Comparison of ENCODE assay signal across 10 mouse cellular contexts in genomic region chr2:146347942-146348341, GRCm38 (mm10).
DNase-seq lines count a peak whose midpoint lies in the region; ATAC-seq and TF ChIP-seq lines count a peak whose summit lies in the region.
"Had no signal": no experiment of that assay in that cellular context is flagged by ENCODE, and none has a peak within 500 bp of the region (broad histone marks: within the 10 kb centered on the region; RNA-seq: fewer than 3 reads in every experiment).

No protein-coding gene starts in this region.

- H3K27me3 ChIP-seq in embryonic facial prominence, embryonic 14.5 days (replicated peaks; ENCODE audit: control insufficient read depth, insufficient read depth, low read length) = no peaks in the 10 kb centered on the region
- no peaks in the 10 kb centered on the region for H3K27me3 ChIP-seq in embryonic facial prominence, embryonic 10.5 days (replicated peaks; ENCODE audit: low read depth, poor library complexity, severe bottlenecking)
- peaks cover 3% of the 10 kb centered on the region; the same call in 1 of the 2 replicates for H3K27me3 ChIP-seq in hindbrain, postnatal 0 days (ENCODE audit: insufficient read depth, low read length)
- H3K27me3 ChIP-seq in midbrain, embryonic 15.5 days (replicated peaks) = no peaks in the 10 kb centered on the region
- H3K27me3 ChIP-seq: Patski had no signal

- H3K4me2 ChIP-seq in embryonic facial prominence, embryonic 14.5 days (ENCODE audit: low read depth, low read length) = no peak overlapping the region
- H3K4me2 ChIP-seq in hindbrain, postnatal 0 days (ENCODE audit: low read depth, low read length) = no peak overlapping the region
- H3K4me2 ChIP-seq in midbrain, embryonic 15.5 days = no peak overlapping the region

- H3K9ac ChIP-seq in embryonic facial prominence, embryonic 14.5 days (ENCODE audit: low read depth, low read length) = no peak overlapping the region
- H3K9ac ChIP-seq in hindbrain, postnatal 0 days (replicated peaks; ENCODE audit: low read length) = no peak overlapping the region
- H3K9ac ChIP-seq in midbrain, embryonic 15.5 days = no peak overlapping the region

- 40% methylated on average over 2 of the region's 2 CpGs for WGBS in embryonic facial prominence, embryonic 14.5 days
- 60% methylated on average over 2 of the region's 2 CpGs for WGBS in embryonic facial prominence, embryonic 10.5 days
- 45% methylated on average over 2 of the region's 2 CpGs for WGBS in hindbrain, postnatal 0 days
- WGBS in midbrain, embryonic 15.5 days = 36% methylated on average over 2 of the region's 2 CpGs

- no peak overlapping the region for H3K4me3 ChIP-seq in embryonic facial prominence, embryonic 14.5 days (ENCODE audit: low read depth, low read length)
- H3K4me3 ChIP-seq in embryonic facial prominence, embryonic 10.5 days = no peak overlapping the region
- no peak overlapping the region for H3K4me3 ChIP-seq in hindbrain, postnatal 0 days (ENCODE audit: low read length)
- no peak overlapping the region for H3K4me3 ChIP-seq in midbrain, embryonic 15.5 days

- no peak overlapping the region for H3K27ac ChIP-seq in embryonic facial prominence, embryonic 14.5 days (replicated peaks; ENCODE audit: low read depth, low read length)
- H3K27ac ChIP-seq in embryonic facial prominence, embryonic 10.5 days (replicated peaks) = no peak overlapping the region
- no peak overlapping the region for H3K27ac ChIP-seq in hindbrain, postnatal 0 days
- peak overlapping the region; percentile 25; the same call in 1 of the 2 replicates for H3K27ac ChIP-seq in midbrain, embryonic 15.5 days

- DNase-seq in embryonic facial prominence, embryonic 14.5 days (ENCODE audit: low spot score) = peak; percentile 35
- no peak for DNase-seq in embryonic facial prominence, embryonic 10.5 days (ENCODE audit: low spot score)
- DNase-seq in fat pad, adult 2 months (ENCODE audit: extremely low read depth, low read depth, low spot score) = peak; percentile 52
- peak; percentile 71 for DNase-seq in hindbrain, postnatal 0 days (ENCODE audit: low spot score)
- no peak for DNase-seq in ovary, postnatal 14 days (ENCODE audit: low spot score)
- no peak for DNase-seq in adrenal gland, adult 8-10 months
- no peak for DNase-seq in urinary bladder, adult 2 months (ENCODE audit: low spot score)
- DNase-seq: kidney, postnatal 10 days had no signal

- ATAC-seq in embryonic facial prominence, embryonic 14.5 days (ENCODE audit: low read depth) = peak; percentile 72
- ATAC-seq in hindbrain, postnatal 0 days = peak; percentile 93
- ATAC-seq in midbrain, embryonic 15.5 days (replicated peaks) = peak; percentile 87
- ATAC-seq: Patski had no signal

- peaks cover 12% of the 10 kb centered on the region; the same call in 1 of the 2 replicates for H3K36me3 ChIP-seq in embryonic facial prominence, embryonic 14.5 days (ENCODE audit: control insufficient read depth, insufficient read depth, low read length)
- peaks cover 47% of the 10 kb centered on the region for H3K36me3 ChIP-seq in embryonic facial prominence, embryonic 10.5 days (replicated peaks)
- peaks cover 22% of the 10 kb centered on the region for H3K36me3 ChIP-seq in hindbrain, postnatal 0 days (ENCODE audit: insufficient read depth, low read length)
- H3K36me3 ChIP-seq in midbrain, embryonic 15.5 days (replicated peaks) = 0 out of 2 replicates have a peak, but pooled peaks cover 2% of the 10 kb centered on the region

- no peak for TF ChIP-seq CTCF in hindbrain, postnatal 0 days (IDR thresholded peaks at IDR 0.05; ENCODE audit: low read depth)

- no peaks in the 10 kb centered on the region for H3K9me3 ChIP-seq in embryonic facial prominence, embryonic 14.5 days (ENCODE audit: control insufficient read depth, low read length)
- no peaks in the 10 kb centered on the region for H3K9me3 ChIP-seq in embryonic facial prominence, embryonic 10.5 days
- H3K9me3 ChIP-seq in hindbrain, postnatal 0 days (ENCODE audit: low read length) = no peaks in the 10 kb centered on the region
- no peaks in the 10 kb centered on the region for H3K9me3 ChIP-seq in midbrain, embryonic 15.5 days

- H3K4me1 ChIP-seq in embryonic facial prominence, embryonic 14.5 days (ENCODE audit: control insufficient read depth, insufficient read depth, low read length) = no peaks in the 10 kb centered on the region
- peaks cover 8% of the 10 kb centered on the region; the same call in 1 of the 2 replicates for H3K4me1 ChIP-seq in embryonic facial prominence, embryonic 10.5 days
- H3K4me1 ChIP-seq in hindbrain, postnatal 0 days (ENCODE audit: insufficient read depth, low read length) = no peaks in the 10 kb centered on the region
- peaks cover 8% of the 10 kb centered on the region; the same call in 1 of the 2 replicates for H3K4me1 ChIP-seq in midbrain, embryonic 15.5 days

Comparison
In these comparisons a context has a peak if more than half of its experiments do, and no peak if none do; other contexts are left out.
1. DNase-seq: peak in embryonic facial prominence, embryonic 14.5 days (single experiment), fat pad, adult 2 months (single experiment) and hindbrain, postnatal 0 days (single experiment); none in embryonic facial prominence, embryonic 10.5 days (single experiment), ovary, postnatal 14 days (single experiment), adrenal gland, adult 8-10 months (single experiment) and urinary bladder, adult 2 months (single experiment).
2. Peak in every context shown above with its lines, with median percentiles within 50 percentile points of each other: ATAC-seq.